Mouse (Mus musculus) erythroblast, embryonic 14.5 days (primary cell): ENCODE results near the gene Tspan3.

Source experiments
- GATA1 ChIP-seq: IDR thresholded peaks from 2 replicates; pipeline ENCODE4 v1.6.1; 2012; ENCODE audit warnings: low read length, inconsistent platforms, mixed read lengths
- TAL1 ChIP-seq: IDR thresholded peaks from 3 replicates; pipeline ENCODE4 v1.6.1; 2012; ENCODE audit warnings: low read length, inconsistent platforms, mixed read lengths

DNA sequence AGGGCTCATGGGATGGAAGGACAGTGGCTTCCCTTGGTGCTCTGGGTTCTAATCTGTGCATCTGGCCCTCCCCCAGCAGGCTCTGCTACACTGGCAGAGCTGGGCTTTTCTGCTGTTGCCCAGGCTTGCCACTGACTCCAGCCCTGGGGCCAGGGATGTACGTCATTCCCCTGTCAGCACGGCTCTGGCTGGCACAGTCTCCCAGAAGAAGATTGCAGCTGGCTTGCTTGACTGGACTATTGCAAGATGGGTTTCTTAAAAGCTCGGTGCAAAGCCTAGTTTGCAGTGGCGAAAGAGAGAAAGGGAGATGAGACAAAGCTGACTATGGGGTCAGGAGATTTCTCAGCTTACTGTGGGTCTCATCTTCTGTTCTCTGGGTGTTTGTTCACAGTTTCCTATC lies 12.1 kb upstream of the Tspan3 start:
- no peak for TF ChIP-seq TAL1
- no peak for TF ChIP-seq GATA1
